Mouse (Mus musculus): ENCODE measurements at regions not wholly inside any gene's neighbourhood (a gene's known extent, or its start where the extent isn't known, plus 50 kb on each side); places are given as distances from the start of the nearest gene placed in this dataset.

DNA sequence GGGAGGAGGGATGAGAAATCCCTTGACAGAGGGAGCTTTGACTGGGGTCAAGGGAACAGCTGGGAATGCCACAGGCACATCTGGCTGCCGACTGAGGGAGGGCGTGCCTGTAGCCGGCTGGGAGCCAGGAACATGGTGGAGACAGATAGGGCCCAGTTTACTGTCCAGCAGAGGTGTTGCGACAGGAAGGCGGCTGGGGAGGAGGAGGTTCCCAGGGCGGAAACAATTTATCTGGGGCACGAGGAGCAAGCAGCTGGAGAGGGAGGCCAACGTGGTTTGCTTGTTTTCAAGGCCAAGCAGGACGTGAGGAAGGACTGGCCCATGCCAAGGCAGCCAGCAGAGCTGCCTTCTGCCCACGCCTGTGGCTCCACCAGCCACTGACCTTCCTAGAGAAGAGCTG lies 208.0 kb downstream of the Cyp26b1 start:
- TF ChIP-seq CTCF (conservative IDR thresholded peaks at IDR 0.05; ENCODE audit: low read length) (no peak), NANOG (IDR thresholded peaks at IDR 0.05; ENCODE audit: borderline replicate concordance, low read length) (no peak)

Measured in E14TG2a.4 (cell line).